Mouse (Mus musculus) C2C12 (cell line): ENCODE measurements around the gene Tlr9. TPM values are rescaled to one million over a fixed set of nuclear protein-coding genes. Genes with fewer than 3 reads are reported as not detected.

Source experiments
- H3K27me3 ChIP-seq: one replicate; pipeline ENCODE4 v1.6.1; 2011; ENCODE audit not compliant: control insufficient read depth, insufficient read depth, insufficient read length
- H3K36me3 ChIP-seq: one replicate; pipeline ENCODE4 v1.6.1; 2011; ENCODE audit not compliant: control insufficient read depth, insufficient read depth
- H3K4me3 ChIP-seq: one replicate; pipeline ENCODE4 v1.5.1; 2011; ENCODE audit warnings: mild to moderate bottlenecking, control low read depth; ENCODE audit not compliant: poor library complexity, insufficient read depth, severe bottlenecking
- H3K79me2 ChIP-seq: one replicate; pipeline ENCODE4 v1.6.1; 2011; ENCODE audit not compliant: control insufficient read depth, insufficient read depth
- H3K79me3 ChIP-seq: one replicate; pipeline ENCODE4 v1.6.1; 2011; ENCODE audit warnings: low read depth, control low read depth
- H3ac ChIP-seq: one replicate; pipeline ENCODE3; 2011; ENCODE audit warnings: low read depth; ENCODE audit not compliant: control insufficient read depth, insufficient read length
- CEBPB ChIP-seq: IDR thresholded peaks from one replicate; pipeline ENCODE4 v1.6.1; 2011; ENCODE audit warnings: low read depth, mild to moderate bottlenecking, control low read depth, moderate library complexity
- CTCF ChIP-seq: IDR thresholded peaks from one replicate; pipeline ENCODE4 v1.5.1; 2011; ENCODE audit not compliant: control insufficient read depth, insufficient read depth, insufficient read length
- FOSL1 ChIP-seq: IDR thresholded peaks from one replicate; pipeline ENCODE4 v1.8.0; 2011; ENCODE audit warnings: mild to moderate bottlenecking, low read length; ENCODE audit not compliant: poor library complexity, insufficient read depth, severe bottlenecking
- MAX ChIP-seq: IDR thresholded peaks from one replicate; pipeline ENCODE4 v1.6.1; 2011; ENCODE audit warnings: mild to moderate bottlenecking, control low read depth
- MYOD1 ChIP-seq: IDR thresholded peaks from one replicate; pipeline ENCODE4 v1.6.1; 2011; ENCODE audit warnings: low read depth; ENCODE audit not compliant: control insufficient read depth, insufficient read length
- MYOG ChIP-seq: IDR thresholded peaks from one replicate; pipeline ENCODE4 v1.6.1; 2011; ENCODE audit not compliant: control insufficient read depth, insufficient read length; ENCODE audit errors: extremely low read depth
- USF1 ChIP-seq: IDR thresholded peaks from one replicate; pipeline ENCODE4 v1.6.1; 2011; ENCODE audit warnings: low read depth, mild to moderate bottlenecking, control low read depth, moderate library complexity
- polyA plus RNA-seq: library from polyadenylated mRNA; unstranded; fragments of >200 nt; fragmentation: generic; extraction: Trizol; gene quantifications from one replicate; pipeline ENCODE4 v1.2.1, GENCODE M21; 2012; ENCODE audit warnings: missing spikeins

Gene Tlr9
- polyA plus RNA-seq, 1 experiment = not detected

DNA sequence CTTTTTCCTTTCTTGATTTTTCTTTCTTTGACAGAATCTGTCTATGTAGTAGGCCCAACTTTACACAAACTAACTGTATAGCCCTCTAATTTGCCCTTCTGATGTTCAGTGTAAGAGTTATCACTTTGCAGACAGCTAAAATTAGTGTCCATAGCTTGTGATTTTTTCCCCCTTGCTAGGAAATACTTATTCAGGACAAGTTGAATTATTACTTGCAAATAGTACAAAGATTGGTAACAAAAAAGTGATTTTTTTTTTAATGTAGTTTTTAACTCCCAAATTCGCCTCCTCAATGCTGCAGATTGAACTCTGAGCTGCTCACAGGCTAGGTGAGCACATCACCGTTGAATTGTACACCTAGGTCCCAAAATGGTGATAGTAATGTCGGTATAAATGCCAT, 42.4 kb upstream of the Tlr9 start:
- TF ChIP-seq CEBPB (no peak), CTCF (no peak), FOSL1 (no peak), MYOD1 (no peak), USF1 (no peak), MAX (no peak), MYOG (no peak)
- Histone ChIP-seq H3K79me2 (peaks cover 80% of the 10 kb centered on the region), H3K36me3 (peaks cover 88% of the 10 kb centered on the region), H3K79me3 (peaks cover 40% of the 10 kb centered on the region), H3ac (no peak overlapping the region), H3K4me3 (no peak overlapping the region), H3K27me3 (no peaks in the 10 kb centered on the region)

DNA sequence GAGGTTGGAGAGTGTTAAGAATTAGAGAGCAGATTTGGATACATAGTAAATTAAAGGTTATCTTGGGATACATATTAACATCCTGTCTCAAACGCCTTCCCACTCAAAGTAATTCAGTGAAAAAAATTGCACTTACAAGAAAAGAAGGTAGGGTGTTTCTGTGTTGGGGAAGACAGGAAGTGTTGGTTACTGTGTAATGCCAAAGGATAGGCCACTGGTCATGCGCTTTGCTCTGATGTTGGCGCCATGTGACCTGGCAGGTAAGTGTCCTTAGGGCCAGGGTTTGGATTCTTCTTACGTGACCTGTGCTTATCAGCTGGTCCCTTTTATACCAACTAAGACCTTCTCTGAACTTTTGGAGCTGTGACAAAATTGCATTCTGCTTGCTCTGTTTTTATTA, 40.3 kb upstream of the Tlr9 start:
- no peak for TF ChIP-seq USF1
- TF ChIP-seq MYOG = no peak
- no peak for TF ChIP-seq CEBPB
- no peak for TF ChIP-seq MAX
- TF ChIP-seq CTCF = no peak
- TF ChIP-seq MYOD1 = no peak
- TF ChIP-seq FOSL1 = no peak

DNA sequence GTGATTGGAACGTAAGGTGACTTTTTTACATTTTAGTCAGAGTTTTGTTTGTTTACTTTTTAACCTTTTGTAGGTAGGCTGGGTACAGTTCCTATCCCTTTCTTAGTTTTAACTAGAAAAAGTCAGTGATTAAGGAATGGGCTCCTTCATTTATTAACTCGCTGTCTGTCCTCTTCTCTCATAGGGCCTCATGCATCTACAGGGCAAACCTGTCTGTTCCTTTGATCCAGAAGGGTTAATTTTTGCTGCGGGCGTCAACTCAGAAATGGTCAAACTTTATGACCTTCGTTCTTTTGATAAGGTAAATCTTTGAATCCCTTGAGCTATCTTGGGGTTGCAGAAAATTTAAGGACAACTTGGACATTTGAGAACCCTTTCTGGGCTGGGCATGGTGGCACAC, 38.4 kb upstream of the Tlr9 start:
- Histone ChIP-seq H3ac (no peak overlapping the region), H3K79me2 (peaks cover 40% of the 10 kb centered on the region), H3K4me3 (no peak overlapping the region), H3K36me3 (peaks cover 90% of the 10 kb centered on the region), H3K27me3 (no peaks in the 10 kb centered on the region), H3K79me3 (peaks cover 8% of the 10 kb centered on the region)
- TF ChIP-seq MYOG (no peak), MAX (no peak), CEBPB (no peak), CTCF (no peak), MYOD1 (no peak), USF1 (no peak), FOSL1 (no peak)

More for the DNA sequence above, 40.3 kb upstream of the Tlr9 start:
- Histone ChIP-seq H3K27me3 (no peaks in the 10 kb centered on the region), H3K4me3 (no peak overlapping the region), H3K79me3 (peaks cover 21% of the 10 kb centered on the region), H3K36me3 (peaks cover 91% of the 10 kb centered on the region), H3ac (no peak overlapping the region), H3K79me2 (peaks cover 59% of the 10 kb centered on the region)

DNA sequence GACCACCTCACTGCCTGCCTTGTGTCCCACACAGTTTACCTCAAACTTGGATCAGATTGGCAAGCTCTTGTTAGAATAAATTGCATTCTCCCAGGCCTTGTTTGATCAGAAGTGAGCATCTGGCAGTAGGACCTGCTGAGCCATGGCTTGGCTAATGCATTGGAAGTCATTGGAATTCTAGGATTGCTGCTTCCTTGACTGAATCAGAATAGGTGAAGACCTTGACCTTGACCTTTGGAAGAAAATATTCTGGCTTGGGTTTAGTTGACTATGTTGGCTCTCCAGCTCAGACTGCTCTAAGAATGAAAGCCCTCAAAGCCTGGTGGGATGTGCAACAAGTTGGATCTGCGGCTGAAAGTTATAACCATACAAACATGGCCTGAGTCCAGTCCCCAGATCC, 31.0 kb upstream of the Tlr9 start:
- Histone ChIP-seq H3K79me2 (no peaks in the 10 kb centered on the region), H3ac (no peak overlapping the region), H3K79me3 (no peaks in the 10 kb centered on the region), H3K4me3 (no peak overlapping the region), H3K36me3 (peaks cover 56% of the 10 kb centered on the region), H3K27me3 (no peaks in the 10 kb centered on the region)
- TF ChIP-seq MYOG (no peak), CEBPB (no peak), USF1 (no peak), CTCF (no peak)

DNA sequence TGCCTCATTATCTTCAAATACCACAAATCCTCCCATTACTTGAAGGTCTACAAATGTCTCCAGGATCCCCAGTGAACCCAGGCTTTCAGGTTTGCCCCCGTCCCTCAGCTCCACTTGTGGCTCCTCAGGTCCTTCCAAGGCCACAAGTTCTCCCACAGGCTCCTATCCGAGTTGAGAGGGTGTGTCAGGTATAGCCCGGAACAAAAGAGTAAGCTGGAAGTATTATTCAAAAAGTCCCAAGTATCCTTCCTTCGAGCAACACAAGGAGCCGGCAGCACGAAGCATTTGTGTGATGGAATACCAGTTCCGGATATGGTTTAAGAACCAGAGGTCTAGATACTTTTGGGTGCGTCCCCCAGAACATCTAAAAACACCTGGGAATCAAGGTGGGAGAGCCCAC, 30.4 kb upstream of the Tlr9 start:
- Histone ChIP-seq H3K36me3 (peaks cover 53% of the 10 kb centered on the region), H3K79me3 (no peaks in the 10 kb centered on the region), H3K79me2 (no peaks in the 10 kb centered on the region), H3ac (no peak overlapping the region), H3K4me3 (no peak overlapping the region), H3K27me3 (no peaks in the 10 kb centered on the region)
- TF ChIP-seq FOSL1 = no peak
- TF ChIP-seq CTCF = no peak
- no peak for TF ChIP-seq MAX
- no peak for TF ChIP-seq USF1
- TF ChIP-seq MYOG = no peak
- TF ChIP-seq CEBPB = no peak
- no peak for TF ChIP-seq MYOD1

DNA sequence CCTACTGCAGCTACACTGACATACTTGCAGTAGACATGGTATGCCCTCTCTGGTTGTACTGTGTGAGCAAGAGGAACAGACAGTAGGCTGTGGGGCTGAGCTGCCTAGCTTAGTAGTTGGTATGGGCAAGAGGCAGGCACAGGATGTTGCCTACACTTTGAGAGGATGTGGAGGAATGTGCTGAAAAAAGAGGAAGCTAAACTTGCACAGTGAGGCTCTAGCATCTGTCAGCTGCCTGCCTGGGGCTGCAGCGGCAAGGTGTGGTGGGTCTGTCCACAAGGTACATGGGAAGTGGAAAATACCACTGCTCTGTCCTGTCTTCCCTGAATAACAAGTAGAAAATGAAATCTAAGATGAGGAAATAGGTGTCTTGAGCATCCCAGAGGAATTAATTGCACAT, 29.4 kb upstream of the Tlr9 start:
- no peak for TF ChIP-seq CTCF
- TF ChIP-seq USF1 = no peak
- no peak for TF ChIP-seq FOSL1
- TF ChIP-seq MAX = no peak
- no peak for TF ChIP-seq MYOG
- no peak for TF ChIP-seq MYOD1
- no peak for TF ChIP-seq CEBPB
- peaks cover 43% of the 10 kb centered on the region for H3K36me3 ChIP-seq

More for the DNA sequence above, 29.4 kb upstream of the Tlr9 start:
- H3K79me2 ChIP-seq = no peaks in the 10 kb centered on the region
- no peaks in the 10 kb centered on the region for H3K79me3 ChIP-seq
- no peak overlapping the region for H3ac ChIP-seq
- no peak overlapping the region for H3K4me3 ChIP-seq
- no peaks in the 10 kb centered on the region for H3K27me3 ChIP-seq
